Mouse (Mus musculus) small intestine, adult 2 months (tissue): ENCODE measurements around the gene H2al1d.
"Not testable (repeated sequence)": the region's sequence is repeated elsewhere in the genome, so short reads cannot be mapped to it uniquely, and the experiment has no call there.

Source experiments
- CTCF ChIP-seq: fragments of 200-500 bp; IDR thresholded peaks from 2 replicates; pipeline ENCODE4 v1.5.1; 2012; ENCODE audit warnings: low read depth, mild to moderate bottlenecking, control low read depth, inconsistent platforms, low read length, moderate library complexity, mixed read lengths; ENCODE audit not compliant: insufficient replicate concordance, insufficient read length; ENCODE audit errors: extremely low read depth
- POLR2A ChIP-seq: fragments of 200-500 bp; IDR thresholded peaks from 2 replicates; pipeline ENCODE4 v1.6.1; 2012; ENCODE audit warnings: low read depth, mild to moderate bottlenecking, control low read depth, inconsistent platforms, low read length, moderate library complexity

- not testable (repeated sequence) for TF ChIP-seq CTCF, POLR2A
These were observed 3.0 kb downstream of the H2al1d start, which contains the start of gene H2al1e for GRCm38 (mm10) chrX:11311634-11312033.
